Mouse (Mus musculus) granulocyte monocyte progenitor cell, adult 5-6 weeks (primary cell): ENCODE data around the gene Dffa. TPM values are rescaled to one million over a fixed set of nuclear protein-coding genes. Genes with fewer than 3 reads are reported as not detected.
"Not testable (repeated sequence)": the region's sequence is repeated elsewhere in the genome, so short reads cannot be mapped to it uniquely, and the experiment has no call there.

Experiments
- ATAC-seq: replicated peaks from 2 replicates; pipeline ENCODE4 v1.8.0; 2016; ENCODE audit warnings: mild to moderate bottlenecking, moderate TSS enrichment, inconsistent platforms; ENCODE audit not compliant: poor library complexity, severe bottlenecking
- total RNA-seq, 2 experiments: library from RNA; stranded (forward) in 1 of 2; stranded (reverse) in 1 of 2; fragments of 200-712, 200-1000 nt in 1 of 2; fragments of >200 nt in 1 of 2; fragmentation: Nextera tagmentation in 1 of 2; gene quantifications; 2 replicates each; pipeline ENCODE4 v1.2.3; 2014 to 2017

The Dffa gene
- total RNA-seq, 2 experiments from 2014 or later: 24.6 to 26.8 TPM

DNA sequence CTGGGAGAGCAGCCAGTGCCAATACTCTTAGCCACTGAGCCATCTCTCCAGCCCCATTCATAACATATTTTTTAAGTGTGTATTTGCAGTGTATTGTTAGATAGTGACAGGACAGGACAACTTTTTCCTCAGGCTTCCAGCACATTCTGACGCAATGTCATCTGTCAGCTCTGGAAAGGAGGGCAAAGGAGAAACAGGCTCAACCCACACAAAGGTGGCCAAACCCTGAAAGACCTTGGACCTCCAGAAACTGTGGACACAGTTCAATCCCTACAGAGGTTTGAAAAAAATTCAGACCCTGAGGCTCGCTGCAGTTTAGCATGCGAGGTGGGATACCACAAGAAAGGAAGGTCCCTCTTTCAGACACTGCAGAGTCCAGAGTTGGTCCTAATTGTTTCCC, 6.0 kb upstream of the Dffa start:
- no peak for ATAC-seq

DNA sequence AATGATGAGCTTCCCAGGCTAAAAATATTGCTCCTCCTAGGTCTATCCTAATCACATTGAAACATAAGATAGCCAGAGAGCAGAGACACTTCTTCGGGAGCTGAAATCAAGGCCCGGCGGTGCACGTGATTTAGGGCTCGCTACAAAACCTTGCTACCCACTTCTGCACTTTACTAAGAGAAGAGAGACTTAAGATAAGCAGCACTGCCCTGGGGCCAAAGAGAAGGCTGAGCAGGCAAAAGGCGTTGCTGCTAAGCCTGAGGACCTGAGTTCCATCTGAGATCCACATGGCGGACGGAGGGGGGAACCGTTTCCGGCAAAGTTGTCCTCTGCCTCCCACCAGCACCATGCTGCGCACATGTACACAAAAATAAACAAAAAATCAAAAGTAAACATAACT, 5.4 kb upstream of the Dffa start:
- peak; percentile 25; the same call in 1 of the 2 replicates for ATAC-seq

DNA sequence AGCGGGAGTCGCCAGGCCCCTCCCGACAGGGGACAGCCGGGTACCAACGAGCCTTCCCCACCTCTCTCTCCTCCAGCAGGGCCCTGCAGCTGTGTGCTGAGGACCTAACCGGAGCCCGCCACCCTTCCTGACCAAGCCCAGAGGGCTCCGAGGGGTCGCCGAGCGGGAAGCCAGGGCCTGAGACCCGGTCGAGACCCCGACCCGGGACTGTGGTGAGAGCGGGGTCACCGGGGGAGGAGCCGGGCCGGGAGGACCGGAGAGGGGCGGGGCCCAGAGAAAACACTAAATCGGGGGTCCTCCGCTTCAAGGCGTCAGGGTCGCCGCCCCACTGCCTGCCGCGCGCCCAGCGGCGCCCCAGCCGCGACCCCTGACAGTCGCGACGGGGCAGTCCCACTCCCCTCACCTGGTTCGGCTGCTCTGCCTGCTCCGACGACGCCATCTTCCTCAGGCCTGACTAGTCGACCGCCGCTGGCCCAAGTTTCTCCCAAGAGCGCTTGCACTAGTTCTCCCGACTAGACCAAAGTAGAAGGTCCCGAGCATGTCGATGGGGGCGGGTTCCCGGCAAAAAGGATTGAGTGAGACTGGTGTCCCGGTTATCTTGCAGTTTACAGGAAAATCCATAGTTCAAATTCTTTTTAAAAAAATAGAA, 4.5 kb upstream of the Dffa start, which contains the start of gene Pex14:
Gene Pex14 (minus strand): TSS at position 508 of the 649 bp plus-strand sequence.
- ATAC-seq: peak; percentile 83

DNA sequence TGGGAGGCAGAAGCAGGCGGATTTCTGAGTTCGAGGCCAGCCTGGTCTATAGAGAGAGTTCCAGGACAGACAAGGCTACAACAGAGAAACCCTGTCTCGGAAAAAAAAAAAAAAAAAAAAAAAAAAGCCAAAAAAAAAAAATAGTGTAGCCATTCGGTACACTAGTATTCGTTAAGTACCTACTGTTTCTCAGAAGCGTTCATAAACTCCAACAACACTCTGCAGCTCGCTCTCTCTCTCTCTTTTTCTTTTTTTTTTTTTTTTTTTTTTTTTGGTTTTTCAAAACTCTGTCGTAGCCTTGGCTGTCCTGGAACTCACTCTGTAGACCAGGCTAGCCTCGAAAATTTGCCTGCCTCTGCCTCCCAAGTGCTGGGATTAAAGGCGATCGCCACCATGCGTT, 3.5 kb upstream of the Dffa start:
- ATAC-seq: not testable (repeated sequence)

DNA sequence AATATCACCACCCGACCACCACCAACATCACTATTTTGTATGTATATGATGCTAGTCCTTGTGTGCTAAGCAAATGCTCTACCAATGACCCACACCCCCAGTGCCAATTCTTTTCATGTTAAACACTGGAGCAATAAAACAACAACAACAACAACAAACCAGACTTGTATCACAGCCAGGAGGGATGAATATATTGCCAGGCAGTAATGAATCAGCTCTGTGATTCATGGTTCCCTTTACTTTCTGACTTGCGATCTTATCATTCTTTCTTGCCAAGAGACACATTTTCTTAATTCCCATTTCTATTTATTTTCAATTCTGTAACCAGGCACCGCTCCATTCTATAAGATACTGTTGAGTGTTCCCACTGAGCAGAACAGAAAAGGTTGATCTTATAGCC, 2.5 kb upstream of the Dffa start:
- ATAC-seq: no peak

DNA sequence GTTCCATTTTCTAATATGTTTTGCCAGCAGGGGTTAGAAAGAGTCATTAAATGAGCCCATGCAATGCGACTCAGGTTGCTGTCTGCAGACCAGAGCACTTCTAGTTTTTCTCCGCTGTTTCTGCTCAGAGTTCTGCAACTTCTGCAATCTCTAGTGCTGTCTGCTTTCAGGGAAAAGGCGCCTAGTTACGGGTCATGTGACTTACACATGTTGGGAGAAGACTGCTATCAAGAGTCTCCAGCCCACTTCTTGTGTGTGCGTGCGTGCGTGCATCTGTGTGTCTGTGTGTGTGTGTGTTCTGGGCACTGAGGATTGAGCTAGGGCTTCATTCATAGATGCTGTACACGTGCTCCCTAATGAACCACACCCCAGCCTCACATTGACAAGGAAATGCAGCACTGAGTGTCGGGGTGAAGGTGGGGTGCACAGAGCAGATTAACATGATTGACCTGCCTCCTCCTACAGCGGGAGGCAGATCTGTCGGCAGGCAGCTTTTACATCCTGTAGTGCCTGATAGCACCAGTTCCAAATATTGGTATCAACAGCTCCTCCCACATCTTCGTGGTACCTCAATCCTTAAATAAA, 16.1 kb downstream of the Dffa start:
- peak; percentile 76 for ATAC-seq

DNA sequence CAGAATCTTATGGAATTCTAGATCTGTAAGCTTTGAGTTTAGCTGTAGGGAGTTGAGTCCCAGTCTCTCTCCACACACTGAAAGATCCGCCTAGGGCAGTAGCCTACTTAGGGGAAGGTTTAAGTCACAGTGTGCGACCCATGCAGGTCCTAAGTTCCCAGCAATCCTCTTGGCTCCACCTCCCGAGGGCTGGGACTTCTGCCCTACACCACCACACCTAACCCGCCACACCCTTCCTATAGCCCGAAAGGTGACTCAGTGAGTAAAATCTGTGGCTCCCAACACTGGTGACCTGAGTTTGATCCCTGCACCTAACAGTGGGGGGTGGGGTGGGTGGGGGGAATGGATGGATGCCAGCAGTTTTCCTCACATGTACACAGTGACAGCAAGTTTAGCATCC, 19.5 kb downstream of the Dffa start:
- no peak for ATAC-seq

DNA sequence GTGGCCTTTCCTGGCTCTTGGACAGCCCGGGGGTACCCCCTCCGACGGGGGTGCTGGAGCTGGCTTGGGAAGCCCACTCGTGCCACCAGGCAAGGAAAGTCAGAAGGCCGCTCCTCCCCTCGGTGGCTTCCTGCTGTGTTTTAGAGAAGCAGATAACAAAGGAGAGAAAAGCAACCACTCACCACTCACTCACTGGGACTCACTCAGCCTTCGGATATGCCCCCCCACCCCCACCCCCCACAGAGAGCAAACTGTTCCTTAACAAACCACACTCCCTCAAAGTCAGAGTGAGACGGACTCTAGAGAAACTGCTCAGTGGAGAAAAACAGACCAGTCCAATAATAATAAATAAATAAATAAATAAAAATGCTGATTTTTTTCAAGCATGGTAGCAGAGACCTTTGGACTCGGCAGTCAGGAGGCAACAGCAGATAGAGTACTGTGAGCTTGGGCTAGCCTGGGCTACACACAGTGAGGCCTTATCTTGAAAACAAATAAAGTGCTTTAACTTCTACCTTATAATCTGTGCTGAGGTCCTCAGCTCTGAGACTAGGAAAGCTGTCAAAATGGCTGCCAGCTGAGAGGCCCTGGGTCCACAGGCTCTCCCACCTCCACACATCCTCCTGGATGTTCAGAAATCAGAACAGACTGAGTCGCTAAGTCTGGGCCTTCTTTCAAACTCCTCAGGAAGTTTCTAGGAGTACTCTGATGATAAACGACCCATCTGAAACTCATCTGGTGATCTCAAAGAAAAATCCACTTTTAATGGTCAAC, 21.6 kb downstream of the Dffa start:
- no peak for ATAC-seq

DNA sequence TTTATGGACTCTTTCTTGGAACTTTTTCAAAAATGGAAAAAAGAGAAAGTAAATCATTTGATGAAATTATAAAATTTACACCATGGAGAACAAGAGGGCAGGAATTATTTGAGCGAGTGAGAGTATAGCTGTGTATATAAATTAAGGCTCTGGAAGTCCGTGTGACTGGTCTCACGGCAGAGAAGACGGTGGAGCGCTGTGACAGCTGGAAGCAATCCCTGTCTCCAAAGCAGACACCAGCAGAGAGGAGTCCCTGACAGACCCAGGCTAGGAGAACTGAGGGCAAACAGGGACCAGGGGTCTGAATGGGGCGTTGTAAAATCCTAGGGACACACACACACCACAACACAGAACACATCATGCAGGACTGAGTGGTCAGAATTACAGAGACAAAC, 22.2 kb downstream of the Dffa start:
- no peak for ATAC-seq

DNA sequence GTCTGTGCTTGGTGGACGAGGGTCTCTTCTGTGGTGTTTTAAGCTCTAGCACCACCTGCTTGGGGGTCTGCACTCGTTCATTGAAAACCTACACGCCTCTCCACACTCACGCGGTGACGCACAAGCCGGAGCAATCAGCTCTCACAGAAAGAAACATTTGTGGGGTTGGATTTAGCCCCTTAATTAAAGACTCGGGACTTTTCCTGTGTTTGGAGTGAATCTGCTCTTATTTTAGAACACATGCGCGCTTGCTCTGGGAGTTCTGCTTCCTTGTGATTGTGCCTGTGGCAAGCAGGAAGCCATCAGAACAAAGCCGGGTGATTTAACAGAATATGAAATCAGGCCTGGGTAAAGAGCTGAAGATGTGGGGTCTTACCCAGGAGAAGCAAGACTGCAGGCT, 22.7 kb downstream of the Dffa start, which contains the start of gene Cort:
Gene Cort (minus strand): TSS at position 101 of the 400 bp plus-strand sequence.
- ATAC-seq: no peak

DNA sequence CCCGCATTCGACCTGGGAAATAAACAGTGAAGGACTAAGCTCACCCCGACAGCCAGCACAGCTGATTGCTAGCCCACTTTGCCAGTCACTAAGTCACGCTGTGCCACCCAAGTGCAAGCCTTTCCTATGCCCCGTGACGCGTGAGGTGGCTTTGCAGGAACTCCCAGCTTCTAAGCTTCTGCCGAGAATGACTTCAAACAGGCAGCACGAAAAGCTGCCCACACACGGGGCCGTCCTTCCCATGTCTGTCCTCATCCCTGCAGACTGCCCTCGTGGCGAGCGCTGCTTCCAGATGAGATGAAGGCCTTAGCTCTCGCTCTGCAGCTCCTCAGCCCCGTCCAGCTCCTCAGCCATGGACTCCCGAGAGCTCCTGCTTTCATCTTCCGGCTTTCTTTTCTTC, 24.5 kb downstream of the Dffa start:
- no peak for ATAC-seq

DNA sequence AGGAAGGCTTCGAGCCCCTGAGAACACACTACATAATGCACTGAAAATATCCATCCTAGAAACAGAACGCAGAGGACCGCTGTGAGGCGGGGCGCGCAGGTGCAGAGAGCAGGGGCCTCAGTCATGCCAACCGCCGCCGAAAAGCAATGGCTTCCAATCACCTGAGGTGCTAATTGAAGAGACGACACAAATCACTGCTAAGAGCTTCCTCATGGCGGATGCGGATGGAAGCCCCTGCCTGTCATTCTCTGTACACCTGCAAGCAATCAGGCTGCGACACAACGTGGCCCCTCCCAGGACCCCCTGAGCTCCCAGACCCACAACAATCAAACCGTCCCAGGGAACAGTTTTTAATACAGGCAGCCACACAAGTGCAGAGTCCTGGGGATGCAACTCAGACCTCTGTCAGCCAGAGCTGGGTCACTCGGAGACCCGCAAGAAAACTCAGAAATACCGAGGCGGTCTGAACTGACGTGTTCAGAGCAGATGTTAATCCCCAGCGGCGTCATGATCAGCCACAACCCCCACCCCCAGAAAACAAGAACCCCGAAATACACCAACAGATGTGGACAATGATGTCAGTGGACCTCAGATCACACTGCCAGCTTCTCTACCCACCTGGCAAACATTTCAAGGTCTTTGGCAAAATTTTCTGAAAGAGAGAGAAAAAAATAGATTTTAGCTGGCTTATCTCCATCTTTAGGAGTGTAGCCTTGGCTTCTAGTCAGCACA, 27.2 kb downstream of the Dffa start:
- ATAC-seq: no peak

DNA sequence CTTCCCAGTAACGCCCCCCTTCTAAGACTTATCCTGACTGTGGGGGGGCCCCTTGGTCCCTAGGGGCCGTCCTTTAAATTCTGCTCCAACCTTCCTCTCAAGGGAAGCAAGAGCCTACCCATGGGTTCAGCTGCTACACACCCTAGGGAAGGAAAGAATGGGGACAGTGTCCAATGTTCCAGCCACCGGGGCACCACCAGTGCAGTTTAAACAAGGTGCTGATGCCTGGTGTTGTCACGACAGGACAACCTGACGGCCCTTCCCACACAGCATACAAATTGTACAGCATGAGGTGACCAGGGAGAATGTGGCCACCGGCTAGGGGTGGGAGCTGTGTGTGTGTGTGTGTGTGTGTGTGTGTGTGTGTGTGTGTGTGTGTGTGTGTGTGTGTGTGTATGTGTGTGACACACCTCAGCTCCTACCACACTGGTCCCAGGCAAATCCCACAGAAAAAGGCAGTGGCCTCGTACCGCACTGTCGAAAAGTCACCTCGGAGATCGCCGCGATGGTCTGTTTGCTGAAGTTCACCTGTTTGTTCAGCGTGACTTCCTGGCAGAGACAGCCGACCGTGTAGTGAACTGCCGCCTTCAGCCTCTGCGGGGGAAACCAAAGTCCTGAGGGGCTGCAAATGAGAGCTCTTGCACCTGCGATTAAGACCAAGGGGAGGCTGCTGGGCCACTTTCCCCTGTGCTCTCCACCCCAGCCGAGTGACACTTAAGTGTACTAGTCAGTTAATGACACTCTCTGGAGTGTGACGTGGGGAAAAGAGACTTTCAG, 28.0 kb downstream of the Dffa start:
- no peak for ATAC-seq

DNA sequence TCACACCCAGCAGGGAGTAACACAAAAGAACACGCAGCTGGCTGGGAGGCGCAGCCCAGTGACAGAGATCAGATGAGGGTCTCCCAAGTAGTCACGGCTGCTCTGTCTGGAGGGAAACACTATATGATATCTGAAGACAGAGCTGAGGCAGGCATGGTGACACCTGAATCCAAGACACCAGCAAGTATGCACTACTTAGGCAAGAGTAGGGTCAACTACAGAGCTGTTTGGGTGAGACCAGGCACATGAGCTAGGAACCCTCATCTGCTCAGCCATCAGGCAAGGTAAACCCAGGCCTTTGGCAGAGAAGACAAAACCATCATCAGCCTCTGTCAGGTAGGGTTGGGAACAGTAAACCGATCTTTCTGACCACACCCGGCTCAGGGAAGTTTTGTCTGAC, 29.4 kb downstream of the Dffa start:
- ATAC-seq: no peak

DNA sequence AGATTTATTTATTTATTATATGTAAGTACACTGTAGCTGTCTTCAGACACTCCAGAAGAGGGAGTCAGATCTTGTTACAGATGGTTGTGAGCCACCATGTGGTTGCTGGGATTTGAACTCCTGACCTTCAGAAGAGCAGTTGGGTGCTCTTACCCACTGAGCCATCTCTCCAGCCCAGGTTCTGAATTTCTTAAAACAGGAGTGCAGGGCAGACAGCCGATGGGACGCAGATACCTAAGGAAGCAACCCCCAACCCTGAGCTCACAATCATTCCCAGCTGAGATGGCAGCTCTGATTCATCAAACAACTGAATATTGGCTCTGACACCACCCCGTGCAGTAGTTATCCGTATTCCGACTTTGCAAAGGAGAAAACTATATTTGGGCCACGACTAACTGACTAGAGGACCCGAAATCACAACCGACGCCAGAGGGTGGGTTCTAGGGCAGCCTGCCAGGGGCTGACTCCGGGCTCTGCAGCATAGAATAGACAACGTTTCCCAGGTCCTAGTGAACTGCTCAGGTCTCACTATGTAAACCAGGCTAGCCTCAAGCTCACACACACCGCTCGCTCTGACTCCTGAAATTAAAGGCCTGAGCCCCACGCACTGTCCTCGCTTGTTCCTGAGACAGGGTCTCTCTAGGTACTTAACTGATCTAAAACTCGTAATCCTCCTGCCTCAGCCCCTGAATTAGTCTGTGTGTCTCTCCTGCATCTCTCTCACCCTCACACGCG, 32.3 kb downstream of the Dffa start:
- no peak for ATAC-seq

DNA sequence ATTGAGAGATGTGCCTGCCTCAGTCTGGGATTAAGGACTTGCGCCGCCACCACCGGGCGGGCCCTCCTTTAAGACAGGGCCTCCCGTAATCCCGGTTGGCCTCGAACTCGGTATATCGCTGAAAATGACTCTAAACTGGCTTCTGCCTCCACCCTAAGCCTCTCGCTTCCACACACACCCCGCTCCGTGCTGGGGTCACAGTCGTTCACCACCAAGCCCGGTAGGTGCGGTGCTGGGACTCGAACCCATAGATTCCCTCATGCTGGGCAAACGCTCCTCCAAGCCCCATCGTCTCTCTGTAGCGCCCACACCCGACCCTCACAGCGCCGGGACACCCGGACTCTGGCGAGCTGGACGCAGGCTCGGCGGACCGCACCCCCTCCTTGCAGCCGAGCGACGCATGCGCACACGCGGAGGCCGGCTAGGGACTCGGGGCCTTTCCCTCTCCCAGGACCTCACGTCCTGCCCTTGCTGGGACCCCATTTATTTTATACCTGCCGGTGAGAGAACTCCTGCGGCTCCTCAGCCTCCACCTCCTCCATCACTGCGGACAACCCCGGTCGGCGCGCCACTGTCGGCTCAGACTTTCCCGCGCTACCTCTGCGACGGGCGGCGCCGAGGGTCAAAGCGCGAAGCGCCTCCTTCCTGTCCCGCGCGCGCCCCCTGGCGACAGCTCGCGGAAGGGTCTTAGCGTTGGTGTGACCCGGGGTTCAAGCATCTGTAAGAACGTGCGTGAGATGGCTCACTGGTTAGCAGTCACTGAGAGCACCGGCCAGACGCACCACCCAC, 33.2 kb downstream of the Dffa start, which contains the start of gene Cenps:
Gene Cenps (minus strand): TSS at position 648 of the 789 bp plus-strand sequence.
- ATAC-seq: peak; percentile 96

DNA sequence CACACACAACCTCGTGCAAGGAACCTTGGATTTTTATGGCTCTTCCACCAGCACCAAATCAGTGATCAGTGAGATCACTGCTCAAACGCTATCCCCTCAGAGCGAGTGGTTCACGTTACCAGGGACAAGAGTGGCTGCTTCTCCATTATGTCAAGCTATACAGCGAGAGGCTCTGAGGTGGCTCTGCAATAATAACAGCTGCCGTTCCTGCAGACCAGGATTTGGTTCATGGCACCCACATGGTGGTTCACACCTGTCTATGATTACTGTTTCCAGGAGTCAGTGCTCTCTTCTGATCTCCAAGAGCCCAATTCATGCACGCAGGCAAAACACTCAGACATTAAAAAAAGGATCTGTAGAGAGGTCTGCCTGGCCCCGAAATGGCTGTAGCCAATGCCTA, 34.6 kb downstream of the Dffa start:
- ATAC-seq: no peak

DNA sequence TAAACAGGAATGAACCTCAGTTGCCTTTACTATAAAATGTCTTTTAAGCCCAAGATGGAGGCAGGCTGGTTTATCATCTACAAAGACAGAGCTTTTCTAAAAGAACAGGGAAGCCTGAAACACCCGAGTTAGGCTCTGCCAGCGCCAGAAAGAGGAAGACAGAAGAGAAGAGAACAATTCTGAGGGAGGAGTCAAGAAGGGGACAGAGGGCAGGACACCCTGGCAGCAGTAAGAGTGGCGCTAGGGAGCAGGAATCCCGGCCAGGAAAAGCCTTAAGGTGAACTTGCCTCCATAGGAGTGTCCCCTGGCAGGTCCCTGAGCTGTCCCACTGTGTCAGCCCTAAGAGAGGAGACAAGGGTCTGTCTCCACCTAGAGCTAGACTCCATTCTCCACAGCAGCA, 39.6 kb downstream of the Dffa start:
- peak; percentile 52 for ATAC-seq

DNA sequence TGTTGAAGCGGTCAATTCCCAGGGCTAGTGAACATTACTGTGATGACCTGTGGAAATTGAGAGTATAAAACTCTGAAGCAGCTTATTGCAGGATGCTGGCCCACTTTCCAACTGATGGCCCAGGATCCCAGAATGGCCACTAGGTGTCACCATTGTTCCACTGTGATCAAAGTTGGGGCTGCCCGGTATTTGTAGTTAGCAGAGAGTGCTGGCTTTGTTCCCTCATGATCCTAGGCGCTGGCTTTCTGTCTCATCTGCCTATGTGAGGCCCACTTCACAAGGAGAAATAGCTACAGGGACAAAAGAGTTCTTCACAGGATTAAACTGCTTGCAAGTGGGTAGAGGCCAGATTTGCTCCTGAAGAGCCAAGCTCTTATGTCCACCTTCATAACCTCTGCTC, 40.5 kb downstream of the Dffa start:
- peak; percentile 87 for ATAC-seq
